Mouse (Mus musculus): Measurements from ENCODE around the gene Zfp644. TPM values are rescaled to one million over a fixed set of nuclear protein-coding genes. Genes with fewer than 3 reads are reported as not detected.

The Zfp644 gene
- polyA plus RNA-seq, 1 experiment from 2014 or later = 79.1 TPM

GRCm38 (mm10) chr5:106676784-106677183 lies 20.3 kb downstream of the Zfp644 start:
- H3K4me1 ChIP-seq (replicated peaks; ENCODE audit: control insufficient read depth, insufficient read depth, low read length) = peaks cover 4% of the 10 kb centered on the region; the same call in 1 of the 2 replicates
- no peak overlapping the region for H3K27ac ChIP-seq (ENCODE audit: low read length)
- H3K27me3 ChIP-seq (replicated peaks; ENCODE audit: control insufficient read depth, insufficient read depth, low read length) = no peaks in the 10 kb centered on the region
- no peak overlapping the region for H3K9ac ChIP-seq (replicated peaks; ENCODE audit: low read depth, low read length)
- no peak overlapping the region for H3K4me3 ChIP-seq (replicated peaks; ENCODE audit: low read length)
- ATAC-seq = no peak
- H3K9me3 ChIP-seq (ENCODE audit: control insufficient read depth, low read length) = no peaks in the 10 kb centered on the region
- H3K36me3 ChIP-seq (ENCODE audit: control insufficient read depth, insufficient read depth) = no peaks in the 10 kb centered on the region
- WGBS = 90% methylated on average over 9 of the region's 9 CpGs
- H3K4me2 ChIP-seq (ENCODE audit: low read length) = no peak overlapping the region

- no peak overlapping the region for H3K4me3 ChIP-seq (replicated peaks; ENCODE audit: low read length)
- H3K4me2 ChIP-seq (ENCODE audit: low read length) = no peak overlapping the region
- no peak overlapping the region for H3K9ac ChIP-seq (replicated peaks; ENCODE audit: low read depth, low read length)
- no peaks in the 10 kb centered on the region for H3K9me3 ChIP-seq (ENCODE audit: control insufficient read depth, low read length)
- 0 out of 2 replicates have a peak, but pooled peaks cover 4% of the 10 kb centered on the region for H3K4me1 ChIP-seq (replicated peaks; ENCODE audit: control insufficient read depth, insufficient read depth, low read length)
- no peaks in the 10 kb centered on the region for H3K36me3 ChIP-seq (ENCODE audit: control insufficient read depth, insufficient read depth)
- ATAC-seq = no peak
- no peak overlapping the region for H3K27ac ChIP-seq (ENCODE audit: low read length)
- no peaks in the 10 kb centered on the region for H3K27me3 ChIP-seq (replicated peaks; ENCODE audit: control insufficient read depth, insufficient read depth, low read length)
Observed at GRCm38 (mm10) chr5:106672597-106672996, 24.5 kb downstream of the Zfp644 start.

- WGBS = 73% methylated on average over 3 of the region's 3 CpGs
- Histone ChIP-seq H3K36me3 (ENCODE audit: control insufficient read depth, insufficient read depth) (no peaks in the 10 kb centered on the region), H3K27ac (ENCODE audit: low read length) (no peak overlapping the region), H3K4me1 (replicated peaks; ENCODE audit: control insufficient read depth, insufficient read depth, low read length) (0 out of 2 replicates have a peak, but pooled peaks cover 4% of the 10 kb centered on the region), H3K4me2 (ENCODE audit: low read length) (no peak overlapping the region), H3K27me3 (replicated peaks; ENCODE audit: control insufficient read depth, insufficient read depth, low read length) (no peaks in the 10 kb centered on the region), H3K9me3 (ENCODE audit: control insufficient read depth, low read length) (no peaks in the 10 kb centered on the region), H3K4me3 (replicated peaks; ENCODE audit: low read length) (no peak overlapping the region), H3K9ac (replicated peaks; ENCODE audit: low read depth, low read length) (no peak overlapping the region)
- ATAC-seq = no peak
Observed at GRCm38 (mm10) chr5:106671893-106672292, 25.2 kb downstream of the Zfp644 start.

- Histone ChIP-seq H3K4me2 (ENCODE audit: low read length) (no peak overlapping the region), H3K4me3 (replicated peaks; ENCODE audit: low read length) (no peak overlapping the region), H3K27ac (ENCODE audit: low read length) (no peak overlapping the region), H3K36me3 (ENCODE audit: control insufficient read depth, insufficient read depth) (no peaks in the 10 kb centered on the region), H3K9ac (replicated peaks; ENCODE audit: low read depth, low read length) (no peak overlapping the region), H3K9me3 (ENCODE audit: control insufficient read depth, low read length) (no peaks in the 10 kb centered on the region), H3K4me1 (replicated peaks; ENCODE audit: control insufficient read depth, insufficient read depth, low read length) (no peaks in the 10 kb centered on the region; the same call in 1 of the 2 replicates), H3K27me3 (replicated peaks; ENCODE audit: control insufficient read depth, insufficient read depth, low read length) (no peaks in the 10 kb centered on the region)
- WGBS = 88% methylated on average over 4 of the region's 4 CpGs
- ATAC-seq = no peak
Observed at GRCm38 (mm10) chr5:106664910-106665309, 32.2 kb downstream of the Zfp644 start.

GRCm38 (mm10) chr5:106660867-106661266 lies 36.2 kb downstream of the Zfp644 start:
- H3K4me2 ChIP-seq (ENCODE audit: low read length) = no peak overlapping the region
- no peak overlapping the region for H3K27ac ChIP-seq (ENCODE audit: low read length)
- WGBS = 78% methylated on average over 1 of the region's 1 CpGs
- no peaks in the 10 kb centered on the region for H3K36me3 ChIP-seq (ENCODE audit: control insufficient read depth, insufficient read depth)
- no peak overlapping the region for H3K4me3 ChIP-seq (replicated peaks; ENCODE audit: low read length)
- no peak for ATAC-seq
- no peaks in the 10 kb centered on the region; the same call in 1 of the 2 replicates for H3K4me1 ChIP-seq (replicated peaks; ENCODE audit: control insufficient read depth, insufficient read depth, low read length)
- H3K9me3 ChIP-seq (ENCODE audit: control insufficient read depth, low read length) = no peaks in the 10 kb centered on the region
- H3K9ac ChIP-seq (replicated peaks; ENCODE audit: low read depth, low read length) = no peak overlapping the region
- H3K27me3 ChIP-seq (replicated peaks; ENCODE audit: control insufficient read depth, insufficient read depth, low read length) = no peaks in the 10 kb centered on the region

GRCm38 (mm10) chr5:106652790-106653328 lies 44.2 kb downstream of the Zfp644 start:
- Histone ChIP-seq H3K27me3 (replicated peaks; ENCODE audit: control insufficient read depth, insufficient read depth, low read length) (no peaks in the 10 kb centered on the region), H3K9me3 (ENCODE audit: control insufficient read depth, low read length) (no peaks in the 10 kb centered on the region), H3K4me3 (replicated peaks; ENCODE audit: low read length) (no peak overlapping the region), H3K27ac (ENCODE audit: low read length) (no peak overlapping the region), H3K4me1 (replicated peaks; ENCODE audit: control insufficient read depth, insufficient read depth, low read length) (no peaks in the 10 kb centered on the region), H3K9ac (replicated peaks; ENCODE audit: low read depth, low read length) (no peak overlapping the region), H3K36me3 (ENCODE audit: control insufficient read depth, insufficient read depth) (no peaks in the 10 kb centered on the region), H3K4me2 (ENCODE audit: low read length) (no peak overlapping the region)
- no peak for ATAC-seq
- 91% methylated on average over 3 of the region's 3 CpGs for WGBS

GRCm38 (mm10) chr5:106652220-106652753 lies 44.8 kb downstream of the Zfp644 start:
- H3K4me1 ChIP-seq (replicated peaks; ENCODE audit: control insufficient read depth, insufficient read depth, low read length) = no peaks in the 10 kb centered on the region
- H3K36me3 ChIP-seq (ENCODE audit: control insufficient read depth, insufficient read depth) = no peaks in the 10 kb centered on the region
- WGBS = 95% methylated on average over 4 of the region's 4 CpGs
- no peak overlapping the region for H3K9ac ChIP-seq (replicated peaks; ENCODE audit: low read depth, low read length)
- H3K4me2 ChIP-seq (ENCODE audit: low read length) = no peak overlapping the region
- ATAC-seq = no peak
- H3K27me3 ChIP-seq (replicated peaks; ENCODE audit: control insufficient read depth, insufficient read depth, low read length) = no peaks in the 10 kb centered on the region
- no peak overlapping the region for H3K27ac ChIP-seq (ENCODE audit: low read length)
- no peak overlapping the region for H3K4me3 ChIP-seq (replicated peaks; ENCODE audit: low read length)
- H3K9me3 ChIP-seq (ENCODE audit: control insufficient read depth, low read length) = no peaks in the 10 kb centered on the region

GRCm38 (mm10) chr5:106649995-106650394 lies 47.1 kb downstream of the Zfp644 start:
- ATAC-seq = no peak
- Histone ChIP-seq H3K4me1 (replicated peaks; ENCODE audit: control insufficient read depth, insufficient read depth, low read length) (no peaks in the 10 kb centered on the region), H3K9me3 (ENCODE audit: control insufficient read depth, low read length) (no peaks in the 10 kb centered on the region), H3K36me3 (ENCODE audit: control insufficient read depth, insufficient read depth) (no peaks in the 10 kb centered on the region), H3K9ac (replicated peaks; ENCODE audit: low read depth, low read length) (no peak overlapping the region), H3K27me3 (replicated peaks; ENCODE audit: control insufficient read depth, insufficient read depth, low read length) (no peaks in the 10 kb centered on the region), H3K4me2 (ENCODE audit: low read length) (no peak overlapping the region), H3K27ac (ENCODE audit: low read length) (no peak overlapping the region), H3K4me3 (replicated peaks; ENCODE audit: low read length) (no peak overlapping the region)

- H3K9me3 ChIP-seq (ENCODE audit: control insufficient read depth, low read length) = no peaks in the 10 kb centered on the region
- no peak overlapping the region for H3K4me3 ChIP-seq (replicated peaks; ENCODE audit: low read length)
- H3K4me1 ChIP-seq (replicated peaks; ENCODE audit: control insufficient read depth, insufficient read depth, low read length) = no peaks in the 10 kb centered on the region
- no peak overlapping the region for H3K9ac ChIP-seq (replicated peaks; ENCODE audit: low read depth, low read length)
- no peaks in the 10 kb centered on the region for H3K36me3 ChIP-seq (ENCODE audit: control insufficient read depth, insufficient read depth)
- no peaks in the 10 kb centered on the region for H3K27me3 ChIP-seq (replicated peaks; ENCODE audit: control insufficient read depth, insufficient read depth, low read length)
- no peak overlapping the region for H3K27ac ChIP-seq (ENCODE audit: low read length)
- no peak overlapping the region for H3K4me2 ChIP-seq (ENCODE audit: low read length)
- no peak for ATAC-seq
Observed at GRCm38 (mm10) chr5:106649441-106649840, 47.6 kb downstream of the Zfp644 start.

GRCm38 (mm10) chr5:106643434-106643833 lies 53.7 kb downstream of the Zfp644 start:
- Histone ChIP-seq H3K9me3 (ENCODE audit: control insufficient read depth, low read length) (no peaks in the 10 kb centered on the region), H3K4me3 (replicated peaks; ENCODE audit: low read length) (no peak overlapping the region), H3K27ac (ENCODE audit: low read length) (no peak overlapping the region), H3K27me3 (replicated peaks; ENCODE audit: control insufficient read depth, insufficient read depth, low read length) (no peaks in the 10 kb centered on the region), H3K36me3 (ENCODE audit: control insufficient read depth, insufficient read depth) (no peaks in the 10 kb centered on the region), H3K9ac (replicated peaks; ENCODE audit: low read depth, low read length) (no peak overlapping the region), H3K4me2 (ENCODE audit: low read length) (no peak overlapping the region), H3K4me1 (replicated peaks; ENCODE audit: control insufficient read depth, insufficient read depth, low read length) (peaks cover 9% of the 10 kb centered on the region)
- ATAC-seq = no peak
- 92% methylated on average over 4 of the region's 4 CpGs for WGBS
